Mouse (Mus musculus) 3T3-L1 (cell line): Measurements from ENCODE around the gene Zfp367.

ENCODE experiments used
- DNase-seq: peaks from one replicate; pipeline ENCODE4 v3.0.0-alpha.2; 2015; ENCODE audit warnings: low read depth, low spot score

The Zfp367 gene

DNA sequence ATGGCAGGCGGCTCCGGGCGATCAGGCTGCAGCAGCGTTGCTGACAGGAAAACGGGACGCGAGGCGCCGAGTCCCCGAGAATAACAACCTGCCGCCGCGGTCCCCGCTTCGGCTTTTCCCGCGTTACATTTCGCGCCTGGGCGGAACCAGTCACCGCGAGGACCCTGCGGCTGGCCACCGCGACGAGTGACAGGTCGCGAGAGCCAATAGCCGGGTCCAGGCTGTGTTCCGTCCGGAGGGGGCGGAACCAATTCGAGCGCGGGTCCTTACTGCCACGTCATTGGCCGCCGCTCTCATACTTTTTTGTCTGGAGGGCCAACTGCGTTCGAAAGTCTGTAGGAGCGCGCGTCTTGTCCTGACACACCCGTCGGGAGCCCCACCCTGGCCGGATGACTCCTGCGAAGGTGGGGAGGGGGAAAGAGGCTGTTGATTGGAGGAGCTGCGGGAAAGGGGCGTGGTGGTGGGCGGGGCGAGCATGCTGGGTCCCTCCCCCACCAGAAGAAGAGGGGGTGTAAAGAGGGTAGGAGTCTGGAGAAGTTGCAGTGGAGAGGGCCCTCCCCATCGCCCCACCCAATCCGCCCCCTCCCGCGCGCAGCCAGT is at the start of gene Zfp367:
Zfp367 (minus strand) TSS at position 120 of the 600 bp plus-strand sequence.
- DNase-seq = peak; percentile 99

DNA sequence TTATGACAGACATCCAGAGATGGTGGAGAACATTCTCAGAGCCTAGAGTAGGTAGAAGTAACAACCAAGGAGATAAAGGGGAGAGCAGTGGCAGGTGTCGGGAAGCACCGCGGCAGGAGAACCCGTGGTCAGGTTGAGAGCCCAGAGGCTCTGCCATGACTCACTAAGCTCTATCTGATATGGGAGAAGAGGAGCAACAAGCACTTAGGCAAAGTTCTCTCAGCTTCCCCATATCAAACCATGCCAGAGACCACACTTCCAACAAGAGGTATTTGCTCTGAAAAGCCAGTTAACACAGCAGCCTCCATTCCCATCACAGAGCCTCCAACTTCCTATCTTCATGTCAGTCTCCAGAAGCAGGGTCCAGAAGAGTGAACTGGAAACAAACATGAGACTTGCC is 47.9 kb upstream of the Zfp367 start:
- DNase-seq = no peak

DNA sequence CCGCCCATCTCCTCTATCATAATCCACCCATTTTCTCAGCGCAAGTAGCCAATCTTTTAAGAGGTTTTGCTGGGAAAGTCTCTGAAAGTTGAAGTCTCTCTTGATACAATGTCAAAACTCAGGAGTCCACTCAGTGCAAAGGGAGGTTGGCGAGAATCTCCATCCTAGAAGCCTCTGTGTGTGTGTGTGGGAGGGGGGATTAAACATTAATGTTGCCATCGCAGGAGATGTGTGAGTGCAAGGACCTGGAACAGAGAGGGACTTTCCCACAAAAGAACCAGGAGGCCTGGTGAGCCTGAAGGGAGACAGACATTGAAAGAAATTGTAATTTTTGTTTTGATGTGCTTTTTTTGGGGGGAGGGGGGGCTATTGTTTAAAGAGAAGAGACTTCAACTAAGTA is 45.3 kb upstream of the Zfp367 start:
- no peak for DNase-seq

DNA sequence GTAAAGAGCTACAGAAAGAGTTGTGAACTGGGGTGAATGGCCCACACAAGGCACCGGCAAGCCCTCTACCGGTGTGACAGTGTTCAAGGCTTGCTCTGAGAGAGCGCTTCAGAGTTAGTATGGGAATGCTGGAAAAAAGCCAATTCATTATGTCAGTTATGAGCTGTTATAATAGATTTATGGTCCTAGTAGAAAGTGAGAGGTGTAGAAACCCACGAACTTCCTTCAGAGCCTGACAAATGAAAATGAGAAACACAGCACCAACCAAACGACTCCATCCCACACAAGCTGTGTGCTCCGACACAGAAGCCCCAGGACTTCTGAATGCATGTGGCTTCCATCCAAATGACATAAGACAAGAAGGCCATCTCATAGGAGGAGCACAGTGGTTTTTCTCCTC is 44.9 kb upstream of the Zfp367 start:
- no peak for DNase-seq

DNA sequence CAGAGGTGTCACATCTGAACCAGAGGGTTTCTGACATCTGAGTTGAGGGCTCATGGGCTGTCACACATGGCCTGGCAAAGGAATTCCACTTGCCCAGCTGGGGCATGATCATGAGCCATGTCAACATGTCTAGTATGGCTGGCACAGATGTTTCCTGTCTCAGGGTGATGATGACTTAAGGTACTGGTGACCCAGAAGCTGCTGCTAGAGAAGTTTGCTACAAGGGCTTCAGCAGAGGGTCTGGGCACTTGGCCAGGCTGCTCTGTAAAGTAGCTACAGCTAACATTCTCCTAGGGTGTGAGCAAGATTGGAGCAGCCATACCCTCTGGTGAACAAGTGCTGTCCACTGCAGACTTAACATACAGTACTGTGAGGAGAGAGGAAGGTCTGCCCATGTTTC is 34.1 kb upstream of the Zfp367 start:
- no peak for DNase-seq

DNA sequence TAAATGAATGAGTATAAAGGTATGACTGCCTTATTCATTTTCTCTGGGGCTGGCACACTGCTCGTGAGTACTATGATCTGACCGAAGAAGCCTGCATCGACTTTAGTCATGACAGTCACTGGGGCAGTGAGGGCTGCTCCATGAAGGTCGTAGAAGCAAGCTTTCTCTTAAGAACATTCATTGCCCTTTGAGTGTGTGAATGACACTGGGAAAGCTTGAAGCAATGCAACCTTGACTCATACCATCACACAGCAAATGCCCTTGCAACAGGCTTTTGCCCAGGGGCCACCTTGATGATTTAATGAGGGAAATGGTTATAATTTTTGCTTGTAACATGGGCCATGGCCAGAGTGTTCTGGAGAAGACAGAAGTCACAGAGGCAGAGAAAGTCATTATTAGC is 33.5 kb upstream of the Zfp367 start:
- no peak for DNase-seq

DNA sequence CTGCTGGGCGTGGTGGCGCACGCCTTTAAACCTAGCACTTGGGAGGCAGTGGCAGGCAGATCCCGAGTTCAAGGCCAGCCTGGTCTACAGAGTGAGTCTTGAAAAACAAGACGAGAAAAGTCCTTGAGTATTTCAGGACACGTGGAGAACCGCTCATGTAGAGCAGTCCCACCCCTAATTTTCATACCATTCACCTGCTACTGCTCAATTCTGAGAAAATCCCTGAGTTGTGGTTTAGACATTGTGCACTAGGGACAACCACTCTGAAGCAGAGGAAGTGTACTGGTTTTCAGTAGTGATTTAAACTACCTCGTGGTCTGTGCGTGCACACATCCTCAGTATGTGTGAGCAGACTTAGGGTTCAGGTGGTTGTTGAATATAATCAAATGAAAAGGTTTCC is 32.6 kb upstream of the Zfp367 start:
- DNase-seq = no peak

DNA sequence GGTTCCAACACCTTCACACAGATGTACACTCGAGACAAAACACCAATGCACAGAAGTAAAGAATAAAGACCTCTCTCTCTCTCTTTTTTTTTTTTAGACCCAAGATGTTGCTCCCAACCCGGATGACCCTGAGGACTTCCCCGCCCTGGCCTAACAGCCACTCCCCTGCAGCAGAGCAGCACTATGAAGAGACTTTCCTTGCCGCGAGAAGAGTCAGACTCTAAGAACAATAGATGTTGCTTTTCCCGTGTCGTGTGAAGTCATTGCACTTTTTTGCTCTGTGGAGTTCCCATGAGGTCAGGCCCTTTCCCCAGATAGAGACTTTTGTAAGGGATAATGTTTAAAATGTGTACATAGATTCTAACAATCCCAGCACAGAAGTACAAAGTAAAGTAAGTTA is 32.2 kb upstream of the Zfp367 start:
- DNase-seq = no peak

DNA sequence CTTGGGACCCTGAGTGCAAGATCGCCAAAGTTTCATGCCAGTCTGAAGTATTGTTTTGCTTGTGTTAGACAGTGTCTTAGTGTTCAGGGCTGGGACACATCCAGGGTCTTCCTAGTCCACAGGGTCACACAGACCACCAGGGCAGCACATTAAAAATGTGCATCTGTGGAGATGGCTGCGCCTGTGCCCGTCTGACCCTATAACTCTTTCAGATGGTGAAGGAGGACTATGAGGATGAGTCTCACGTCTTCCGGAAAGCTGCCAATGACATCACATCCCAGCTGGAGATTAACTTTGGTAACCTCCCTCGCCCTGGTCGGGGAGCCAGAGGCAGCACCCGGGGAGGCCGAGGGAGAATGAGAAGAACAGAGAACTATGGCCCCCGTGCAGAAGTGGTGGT is 31.4 kb upstream of the Zfp367 start:
- no peak for DNase-seq

DNA sequence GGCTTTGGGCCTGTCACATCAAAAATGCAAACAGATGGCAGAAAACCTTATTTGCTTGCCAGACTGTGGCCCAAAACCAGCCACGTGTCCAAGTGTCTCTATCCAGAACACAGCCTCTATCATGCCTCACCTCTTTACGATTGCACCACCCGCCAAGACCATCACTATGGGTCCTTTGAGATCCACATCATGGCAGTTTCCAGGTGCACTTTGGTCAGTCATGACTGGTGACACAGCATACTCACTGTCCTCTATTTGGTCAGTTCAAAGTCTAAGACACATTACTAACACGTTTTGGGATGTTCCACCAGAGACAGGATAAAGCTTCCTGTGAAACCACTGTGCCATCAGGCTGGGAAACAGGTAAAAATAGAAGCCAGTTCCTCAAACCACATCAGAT is 30.6 kb upstream of the Zfp367 start:
- DNase-seq = no peak

DNA sequence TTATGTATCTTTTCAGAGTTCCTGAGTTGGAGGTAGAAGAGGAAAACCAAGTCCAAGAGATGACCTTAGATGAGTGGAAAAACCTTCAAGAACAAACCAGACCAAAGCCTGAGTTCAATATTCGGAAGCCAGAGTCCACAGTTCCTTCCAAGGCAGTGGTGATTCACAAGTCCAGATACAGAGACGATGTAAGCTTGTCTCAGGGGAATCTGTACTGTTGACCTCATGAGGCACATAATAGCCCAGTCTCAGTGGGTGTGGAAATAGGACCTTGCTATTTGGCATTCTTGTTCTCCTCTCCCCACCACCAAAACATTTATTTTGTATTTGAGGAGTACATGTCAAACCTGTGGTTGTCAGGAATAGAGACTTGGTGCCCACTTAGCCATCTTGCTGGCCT is 29.1 kb upstream of the Zfp367 start:
- peak; percentile 43 for DNase-seq

DNA sequence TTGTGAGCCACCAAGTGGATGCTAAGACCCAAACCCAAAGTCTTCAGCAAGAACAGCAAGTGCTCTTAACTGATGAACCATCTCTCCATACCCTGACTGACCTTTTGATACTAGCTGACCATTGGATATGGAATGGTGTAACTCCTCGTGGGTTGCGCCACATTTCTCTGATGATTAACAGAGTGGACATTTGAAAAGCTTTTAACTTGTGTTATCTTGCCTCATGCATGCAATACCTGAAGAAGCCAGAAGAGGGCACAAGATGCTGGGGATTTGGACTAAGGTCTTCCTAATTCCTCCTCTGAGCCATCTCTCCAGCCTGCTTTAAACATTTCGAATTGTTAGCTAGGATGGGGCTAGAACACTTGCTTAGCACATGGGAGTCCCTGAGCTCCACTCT is 27.9 kb upstream of the Zfp367 start:
- peak; percentile 83 for DNase-seq

DNA sequence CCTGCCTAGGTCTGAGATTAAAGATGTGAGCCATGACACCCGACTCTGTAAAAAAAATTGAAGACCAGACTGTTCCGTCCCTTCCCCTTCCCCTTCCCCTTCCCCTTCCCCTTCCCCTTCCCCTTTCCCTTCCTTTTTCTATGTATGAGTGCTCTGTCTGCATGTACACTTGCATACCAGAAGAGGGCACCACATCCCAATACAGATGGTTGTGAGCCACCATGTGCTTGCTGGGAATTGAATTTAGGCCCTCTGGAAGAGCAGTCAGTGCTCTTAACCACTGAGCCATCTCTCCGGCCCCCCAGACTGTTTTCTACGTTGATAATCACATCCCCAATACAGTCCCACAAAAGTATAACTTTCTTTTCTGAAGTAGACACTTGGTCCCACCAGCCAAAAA is 27.3 kb upstream of the Zfp367 start:
- no peak for DNase-seq

DNA sequence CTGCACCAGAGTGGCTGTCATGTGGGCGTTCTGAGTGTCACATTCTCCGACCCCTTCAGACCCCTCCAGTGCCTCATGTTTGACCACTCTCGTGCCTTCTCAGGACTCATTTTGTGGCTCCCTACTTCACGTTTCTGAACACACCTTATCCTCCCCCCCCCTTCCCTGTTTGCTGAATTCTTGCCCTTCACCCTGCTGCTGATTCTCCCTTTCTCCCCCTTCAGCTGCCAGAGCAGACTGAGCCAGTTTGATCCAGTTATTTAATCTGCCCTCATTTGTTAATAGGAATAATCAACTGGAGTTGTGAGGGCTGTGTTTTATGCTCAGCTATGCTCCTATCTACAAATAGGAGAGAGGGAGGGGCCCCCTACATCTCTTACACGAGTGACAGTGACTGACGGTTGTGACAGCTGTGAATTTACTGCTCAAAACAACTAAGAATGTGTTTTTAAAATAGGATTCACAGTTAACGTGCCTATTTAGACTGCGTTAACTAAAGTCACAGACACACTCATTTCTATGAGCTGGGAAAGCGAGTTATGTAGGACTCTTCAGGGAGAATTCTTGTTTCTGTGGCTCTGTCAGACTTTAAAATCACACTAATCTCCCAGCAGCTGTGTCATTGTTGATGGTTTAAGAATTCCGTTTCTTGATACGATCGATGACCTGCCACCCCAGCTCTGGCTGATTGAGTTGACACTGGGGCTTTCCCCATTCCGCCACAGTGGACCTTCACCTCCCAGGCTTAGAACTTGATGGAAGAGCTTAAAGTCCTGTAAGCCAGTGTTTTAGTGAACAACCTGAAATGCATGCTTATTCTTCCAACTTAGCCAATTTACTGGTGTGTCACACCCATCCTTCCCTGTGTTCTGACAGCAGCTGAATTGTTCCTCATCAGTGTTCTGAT is 26.0 kb upstream of the Zfp367 start:
- DNase-seq = no peak

DNA sequence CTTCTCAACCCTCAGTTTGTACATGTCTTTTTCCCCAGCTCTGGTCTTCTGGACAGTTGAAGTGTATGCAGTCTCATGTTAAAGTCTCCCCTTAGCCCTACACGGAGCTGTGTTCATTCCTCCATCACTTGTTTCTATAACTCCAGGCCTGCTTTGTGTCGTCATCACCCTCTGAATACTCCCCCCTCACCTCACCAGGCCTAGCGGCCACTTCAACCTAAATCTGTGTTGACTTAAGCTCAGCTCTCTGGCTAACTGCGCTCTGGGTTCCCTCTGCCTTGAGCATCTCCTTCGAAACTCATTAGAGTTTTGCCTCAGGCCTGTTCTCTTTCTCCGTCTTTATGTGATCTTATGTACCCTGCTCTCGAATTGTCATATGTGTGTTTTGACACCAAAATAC is 25.0 kb upstream of the Zfp367 start:
- DNase-seq = no peak

DNA sequence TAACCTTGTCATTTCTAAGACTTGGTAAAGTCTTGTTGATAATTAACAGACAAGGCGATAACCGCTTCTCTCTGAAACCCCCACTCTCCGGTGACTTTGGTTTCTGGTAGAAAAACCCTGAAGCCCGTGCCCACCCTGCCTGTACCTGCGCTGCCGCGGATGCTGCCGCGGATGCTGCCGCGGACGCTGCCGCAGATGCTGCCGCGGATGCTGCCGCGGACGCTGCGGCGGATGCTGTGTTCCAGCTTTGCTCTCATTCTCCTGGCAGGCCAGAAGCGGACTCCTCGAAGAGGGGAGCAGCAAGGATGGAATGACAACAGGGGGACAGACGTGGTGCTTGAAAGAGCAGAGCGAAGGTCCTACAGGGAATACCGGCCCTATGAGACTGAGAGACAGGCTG is 16.7 kb upstream of the Zfp367 start:
- no peak for DNase-seq

DNA sequence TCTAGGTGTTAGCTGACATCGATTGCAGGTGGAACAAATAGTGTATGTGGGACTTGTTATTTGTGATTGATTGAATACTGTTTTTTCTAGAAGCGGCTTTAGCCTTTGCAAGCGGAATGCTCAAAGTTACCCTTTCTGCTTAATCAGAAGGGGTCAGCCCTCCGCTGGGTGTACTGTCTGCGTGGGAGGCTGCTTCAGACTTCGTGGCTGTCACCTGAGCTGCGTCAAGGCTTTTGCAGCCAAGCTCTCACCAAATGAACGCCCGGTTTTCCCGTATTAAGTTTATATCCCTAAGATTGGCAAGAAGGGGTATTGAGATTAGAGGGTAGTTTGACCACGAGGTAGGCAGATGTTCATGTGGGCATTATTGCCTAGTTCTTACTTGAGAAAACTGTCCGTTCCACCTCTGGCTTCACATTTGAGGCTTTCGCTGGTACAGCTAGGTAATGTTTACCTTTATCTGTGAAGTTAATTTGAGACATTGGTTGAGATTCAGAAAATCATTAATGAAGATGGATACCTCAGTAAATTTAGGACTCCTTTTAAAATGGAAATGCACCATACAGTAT is 10.2 kb upstream of the Zfp367 start:
- DNase-seq = no peak

DNA sequence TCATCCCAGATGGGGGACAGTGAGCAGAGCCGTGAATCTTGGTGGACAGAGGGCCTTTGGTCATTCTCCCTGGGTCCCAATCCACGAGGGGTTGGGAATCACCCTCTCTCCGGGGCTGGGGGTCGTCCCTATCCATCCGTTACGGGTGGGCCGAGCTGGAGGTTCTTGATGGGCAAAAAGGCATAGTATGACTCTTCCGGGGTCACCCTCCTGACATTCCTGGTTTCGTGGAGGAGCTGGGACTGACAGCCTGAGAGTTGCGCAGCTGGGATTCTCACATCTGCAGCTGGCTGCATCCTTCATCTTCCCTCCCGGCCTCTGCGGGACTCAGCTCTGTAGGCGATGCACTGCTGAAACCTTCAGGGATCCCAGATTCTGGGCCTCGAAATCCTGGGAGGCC is 9.6 kb upstream of the Zfp367 start:
- peak; percentile 31 for DNase-seq

DNA sequence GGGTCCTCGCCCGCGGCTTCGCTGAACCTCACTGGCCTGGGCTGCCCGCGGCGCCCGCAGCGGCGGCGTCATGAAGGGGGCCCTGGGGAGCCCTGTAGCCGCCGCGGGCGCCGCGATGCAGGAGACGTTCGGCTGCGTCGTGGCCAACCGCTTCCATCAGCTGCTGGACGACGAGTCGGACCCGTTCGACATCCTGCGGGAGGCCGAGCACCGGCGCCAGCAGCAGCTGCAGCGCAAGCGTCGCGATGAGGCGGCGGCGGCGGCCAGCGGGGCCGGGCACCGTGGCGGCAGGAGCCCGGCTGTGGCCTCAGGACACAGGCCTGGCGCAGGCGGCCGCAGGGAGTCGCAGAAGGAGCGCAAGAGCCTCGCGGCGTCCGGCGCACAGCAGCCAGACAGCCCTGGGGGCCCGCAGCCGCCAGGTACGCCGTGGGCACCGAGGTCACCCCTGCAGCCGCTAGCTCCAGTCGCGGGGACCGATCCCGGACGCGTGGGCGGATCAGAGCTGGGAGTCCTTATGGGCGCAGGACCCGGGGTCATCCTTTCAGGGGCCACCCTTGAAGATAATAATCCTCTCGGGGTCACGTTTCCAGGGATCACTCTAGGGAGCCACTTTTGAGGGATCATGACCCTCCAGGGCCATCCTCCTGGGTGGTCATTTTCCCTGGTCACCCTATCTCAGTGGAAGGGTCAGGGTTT is 9.1 kb upstream of the Zfp367 start:
- DNase-seq = no peak

DNA sequence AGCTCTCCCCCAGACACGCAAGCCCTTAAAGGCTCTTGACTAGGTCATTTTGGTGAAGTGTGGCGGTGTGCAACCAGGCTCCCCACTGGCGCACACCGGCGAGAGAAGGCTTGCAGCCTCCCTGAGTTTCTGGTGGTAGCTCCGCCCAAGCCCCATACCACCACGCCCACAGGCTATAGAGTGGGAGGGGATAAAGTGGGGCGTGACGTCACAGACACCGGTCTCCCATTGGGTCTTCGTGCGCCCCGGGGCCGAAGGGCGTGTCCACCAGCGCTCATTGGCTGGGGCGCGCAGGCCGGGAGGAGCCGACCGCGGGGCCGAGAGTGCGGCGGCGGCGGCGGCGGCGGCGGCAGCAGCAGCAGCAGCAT is 8.5 kb upstream of the Zfp367 start, which contains the start of gene Habp4:
Habp4 (plus strand) TSS at position 277 of the 368 bp plus-strand sequence.
- DNase-seq = peak; percentile 98

DNA sequence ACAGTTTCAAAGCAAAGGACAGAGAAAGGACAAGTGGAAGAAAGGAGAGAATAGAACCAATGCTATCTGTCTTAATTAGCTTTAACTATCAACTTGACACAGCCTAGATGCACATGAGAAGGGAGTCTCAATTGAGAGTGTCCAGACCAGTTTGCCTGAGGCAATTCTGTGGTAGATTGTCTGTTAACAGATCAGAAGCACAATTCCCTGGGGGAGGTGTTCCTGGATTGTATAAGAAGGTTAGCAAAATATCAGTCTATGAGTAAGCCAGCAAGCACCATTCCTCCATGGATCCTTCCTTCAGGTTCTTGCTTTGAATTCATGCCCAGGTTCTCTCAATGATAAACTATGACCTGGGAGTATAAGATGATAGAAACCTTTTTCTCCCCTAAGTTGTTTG is 4.0 kb upstream of the Zfp367 start:
- DNase-seq = peak; percentile 68

DNA sequence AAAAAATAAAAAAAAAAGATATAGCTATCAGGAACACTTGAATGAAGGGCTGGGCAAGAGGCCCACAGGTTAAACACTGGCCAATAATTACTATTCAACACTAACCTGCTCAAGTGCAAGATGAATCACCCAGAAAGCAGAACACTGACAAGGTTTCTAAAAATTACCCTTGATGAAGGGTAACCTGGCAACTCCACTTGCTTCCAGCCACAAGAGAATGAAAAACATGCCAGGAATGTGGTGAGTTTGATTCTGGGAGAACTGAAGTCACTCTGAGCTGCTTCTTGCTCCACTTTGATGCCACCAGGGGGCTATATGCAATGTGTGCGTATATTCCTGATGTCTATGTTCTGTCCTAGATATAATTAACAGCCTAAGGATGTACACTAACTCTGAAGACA is 2.2 kb upstream of the Zfp367 start:
- peak; percentile 94 for DNase-seq
